Mouse (Mus musculus) myocyte (in vitro differentiated cells): ENCODE data around the gene Morf4l1. TPM values are rescaled to one million over a fixed set of nuclear protein-coding genes. Genes with fewer than 3 reads are reported as not detected.

Experiments used
- H3K27me3 ChIP-seq: one replicate; pipeline ENCODE4 v1.6.1; 2011; ENCODE audit not compliant: control insufficient read depth, insufficient read depth, insufficient read length
- H3K36me3 ChIP-seq: one replicate; pipeline ENCODE4 v1.6.1; 2011; ENCODE audit not compliant: control insufficient read depth, insufficient read depth
- H3K4me2 ChIP-seq: one replicate; pipeline ENCODE4 v1.6.1; 2011; ENCODE audit warnings: low read depth, control low read depth
- H3K4me3 ChIP-seq: one replicate; pipeline ENCODE4 v1.5.1; 2011; ENCODE audit warnings: mild to moderate bottlenecking, control low read depth, moderate library complexity
- H3K79me2 ChIP-seq: one replicate; pipeline ENCODE4 v1.6.1; 2011; ENCODE audit not compliant: control insufficient read depth, insufficient read depth
- H3ac ChIP-seq: one replicate; pipeline ENCODE4 v1.6.1; 2011; ENCODE audit not compliant: control insufficient read depth, insufficient read length
- CEBPB ChIP-seq: IDR thresholded peaks from 2 replicates; pipeline ENCODE4 v1.6.1; 2011; ENCODE audit warnings: mild to moderate bottlenecking, moderate library complexity; ENCODE audit not compliant: poor library complexity, insufficient read depth, severe bottlenecking
- E2F4 ChIP-seq: IDR thresholded peaks from one replicate; pipeline ENCODE4 v1.6.1; 2011; ENCODE audit warnings: mild to moderate bottlenecking, control low read depth, moderate library complexity; ENCODE audit not compliant: insufficient read depth
- MAX ChIP-seq: IDR thresholded peaks from one replicate; pipeline ENCODE4 v1.6.1; 2011; ENCODE audit warnings: low read depth, mild to moderate bottlenecking, control low read depth
- MYOD1 ChIP-seq, 3 experiments: IDR thresholded peaks; one replicate each; pipeline ENCODE4 v1.6.1; 2011; ENCODE audit warnings: control low read depth in 2 of 3, low read depth in 2 of 3, mild to moderate bottlenecking in 2 of 3, moderate library complexity in 1 of 3; ENCODE audit not compliant: insufficient read length in 2 of 3, control insufficient read depth in 1 of 3
- MYOG ChIP-seq, 3 experiments: IDR thresholded peaks; one replicate each; pipeline ENCODE4 v1.6.1; 2011; ENCODE audit warnings: control low read depth in 2 of 3, low read depth in 2 of 3, mild to moderate bottlenecking in 2 of 3; ENCODE audit not compliant: insufficient read length in 2 of 3, control insufficient read depth in 1 of 3, insufficient read depth in 1 of 3
- POLR2A ChIP-seq: IDR thresholded peaks from one replicate; pipeline ENCODE4 v1.6.1; 2011; ENCODE audit warnings: low read depth, mild to moderate bottlenecking, control low read depth, moderate library complexity; ENCODE audit not compliant: insufficient read length
- POLR2AphosphoS2 ChIP-seq: IDR thresholded peaks from one replicate; pipeline ENCODE4 v1.6.1; 2011; ENCODE audit warnings: low read depth, control low read depth; ENCODE audit not compliant: insufficient read length
- REST ChIP-seq: IDR thresholded peaks from one replicate; pipeline ENCODE4 v1.6.1; 2011; ENCODE audit warnings: mild to moderate bottlenecking, control low read depth, moderate library complexity; ENCODE audit not compliant: insufficient read depth, insufficient read length
- SRF ChIP-seq: IDR thresholded peaks from one replicate; pipeline ENCODE4 v1.6.1; 2011; ENCODE audit warnings: low read depth; ENCODE audit not compliant: control insufficient read depth, insufficient read length
- TCF12 ChIP-seq: IDR thresholded peaks from one replicate; pipeline ENCODE4 v1.6.1; 2011; ENCODE audit warnings: mild to moderate bottlenecking, control low read depth; ENCODE audit not compliant: poor library complexity, insufficient read depth, severe bottlenecking
- TCF3 ChIP-seq: IDR thresholded peaks from one replicate; pipeline ENCODE4 v1.6.1; 2011; ENCODE audit warnings: low read depth, control low read depth; ENCODE audit not compliant: insufficient read length
- USF1 ChIP-seq: IDR thresholded peaks from one replicate; pipeline ENCODE4 v1.6.1; 2011; ENCODE audit warnings: low read depth, mild to moderate bottlenecking, control low read depth, moderate library complexity
- polyA plus RNA-seq: library from polyadenylated mRNA; unstranded; fragments of >200 nt; fragmentation: generic; extraction: Trizol; gene quantifications from one replicate; pipeline ENCODE4 v1.2.1, GENCODE M21; 2012; ENCODE audit warnings: missing spikeins

Gene Morf4l1
- polyA plus RNA-seq, 1 experiment, result 204 TPM

GRCm38 (mm10) chr9:90115308-90115700, 730 bp upstream of the Morf4l1 start:
- Histone ChIP-seq H3K4me3 (peak overlapping the region; percentile 66), H3K79me2 (peaks cover 38% of the 10 kb centered on the region), H3K36me3 (no peaks in the 10 kb centered on the region), H3K4me2 (peak overlapping the region; percentile 79), H3ac (no peak overlapping the region), H3K27me3 (no peaks in the 10 kb centered on the region)
- TF ChIP-seq POLR2A, result no peak
- TF ChIP-seq REST, result no peak
- TF ChIP-seq SRF, result no peak
- no peak for TF ChIP-seq POLR2AphosphoS2
- no peak for TF ChIP-seq MAX
- no peak for TF ChIP-seq MYOG (IDR thresholded peaks at IDR 0.05; ENCODE audit: control insufficient read depth in 1 of 3, insufficient read depth in 1 of 3, insufficient read length in 2 of 3, low read depth in 2 of 3)
- TF ChIP-seq E2F4, result no peak
- TF ChIP-seq MYOD1 (IDR thresholded peaks at IDR 0.05; ENCODE audit: control insufficient read depth in 1 of 3, insufficient read length in 2 of 3, low read depth in 2 of 3), result no peak
- no peak for TF ChIP-seq TCF12
- no peak for TF ChIP-seq USF1
- TF ChIP-seq CEBPB, result no peak
- no peak for TF ChIP-seq TCF3

GRCm38 (mm10) chr9:90113651-90114566, 665 bp downstream of the Morf4l1 start:
- Histone ChIP-seq H3K4me3 (peak overlapping the region; percentile 66), H3K36me3 (no peaks in the 10 kb centered on the region), H3K4me2 (peak overlapping the region; percentile 97), H3K27me3 (no peaks in the 10 kb centered on the region), H3ac (peak overlapping the region; percentile 88), H3K79me2 (peaks cover 52% of the 10 kb centered on the region)
- TF ChIP-seq REST (no peak), TCF3 (no peak), CEBPB (no peak), SRF (peak; percentile 27), USF1 (no peak), E2F4 (no peak), MAX (no peak), POLR2AphosphoS2 (peak; percentile 77), MYOD1 (IDR thresholded peaks at IDR 0.05; ENCODE audit: control insufficient read depth in 1 of 3, insufficient read length in 2 of 3, low read depth in 2 of 3) (peak in 1 of 3 experiments; percentile 21), POLR2A (peak; percentile 60), TCF12 (no peak), MYOG (IDR thresholded peaks at IDR 0.05; ENCODE audit: control insufficient read depth in 1 of 3, insufficient read depth in 1 of 3, insufficient read length in 2 of 3, low read depth in 2 of 3) (no peak)

GRCm38 (mm10) chr9:90113151-90113550, 1.4 kb downstream of the Morf4l1 start:
- peak overlapping the region; percentile 88 for H3ac ChIP-seq
- TF ChIP-seq POLR2AphosphoS2, result no peak
- peak; percentile 75 for TF ChIP-seq CEBPB
- H3K27me3 ChIP-seq, result no peaks in the 10 kb centered on the region

GRCm38 (mm10) chr9:90109386-90109785, 5.2 kb downstream of the Morf4l1 start:
- peaks cover 28% of the 10 kb centered on the region for H3K36me3 ChIP-seq
- no peaks in the 10 kb centered on the region for H3K27me3 ChIP-seq
- no peak overlapping the region for H3K4me2 ChIP-seq
- H3K79me2 ChIP-seq, result peaks cover 98% of the 10 kb centered on the region
- TF ChIP-seq TCF3 (no peak), SRF (no peak)
- no peak overlapping the region for H3ac ChIP-seq
- H3K4me3 ChIP-seq, result no peak overlapping the region

More at GRCm38 (mm10) chr9:90113151-90113550, 1.4 kb downstream of the Morf4l1 start:
- Histone ChIP-seq H3K79me2 (peaks cover 60% of the 10 kb centered on the region), H3K4me2 (peak overlapping the region; percentile 97), H3K4me3 (peak overlapping the region; percentile 66), H3K36me3 (peaks cover 4% of the 10 kb centered on the region)

- Histone ChIP-seq H3K4me2 (no peak overlapping the region), H3K36me3 (peaks cover 37% of the 10 kb centered on the region), H3K79me2 (peaks cover 100% of the 10 kb centered on the region), H3K4me3 (no peak overlapping the region), H3K27me3 (no peaks in the 10 kb centered on the region), H3ac (no peak overlapping the region)
- TF ChIP-seq TCF12, result no peak
- no peak for TF ChIP-seq POLR2A
- no peak for TF ChIP-seq TCF3
- TF ChIP-seq POLR2AphosphoS2, result no peak
- TF ChIP-seq REST, result no peak
- no peak for TF ChIP-seq MAX
- TF ChIP-seq USF1, result no peak
- TF ChIP-seq SRF, result no peak
- no peak for TF ChIP-seq MYOG (IDR thresholded peaks at IDR 0.05; ENCODE audit: control insufficient read depth in 1 of 3, insufficient read depth in 1 of 3, insufficient read length in 2 of 3, low read depth in 2 of 3)
- TF ChIP-seq MYOD1 (IDR thresholded peaks at IDR 0.05; ENCODE audit: control insufficient read depth in 1 of 3, insufficient read length in 2 of 3, low read depth in 2 of 3), result no peak
- no peak for TF ChIP-seq E2F4
- TF ChIP-seq CEBPB, result no peak
Observed at GRCm38 (mm10) chr9:90108272-90108671, 6.3 kb downstream of the Morf4l1 start.
